Mouse (Mus musculus): Measurements from ENCODE around the gene Fitm2.

DNA sequence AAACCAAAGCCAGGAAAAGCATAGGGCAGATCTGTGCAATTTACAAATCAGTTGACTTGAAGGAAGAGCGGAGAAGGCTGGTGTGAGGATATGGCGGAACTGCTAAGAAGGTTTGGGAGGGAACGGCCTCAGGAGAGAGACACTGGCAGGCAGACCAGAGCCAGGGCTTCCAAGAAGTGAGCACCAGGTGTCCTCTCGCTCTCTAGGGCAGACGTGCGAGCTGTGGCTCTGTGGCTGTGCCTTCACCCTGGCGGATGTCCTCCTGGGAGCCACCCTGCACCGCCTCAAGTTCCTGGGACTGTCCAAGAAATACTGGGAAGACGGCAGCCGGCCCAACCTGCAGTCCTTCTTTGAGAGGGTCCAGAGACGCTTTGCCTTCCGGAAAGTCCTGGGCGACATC lies 19.1 kb downstream of the Fitm2 start:
- no peak for TF ChIP-seq POLR2A (IDR thresholded peaks at IDR 0.05; ENCODE audit: control insufficient read depth, low read depth, low read length)
- TF ChIP-seq CTCF (IDR thresholded peaks at IDR 0.05; ENCODE audit: control insufficient read depth, insufficient read depth, insufficient replicate concordance, low read depth, low read length) = no peak
